Comparison of ENCODE assay signal across 12 mouse cellular contexts in the genomic region with DNA sequence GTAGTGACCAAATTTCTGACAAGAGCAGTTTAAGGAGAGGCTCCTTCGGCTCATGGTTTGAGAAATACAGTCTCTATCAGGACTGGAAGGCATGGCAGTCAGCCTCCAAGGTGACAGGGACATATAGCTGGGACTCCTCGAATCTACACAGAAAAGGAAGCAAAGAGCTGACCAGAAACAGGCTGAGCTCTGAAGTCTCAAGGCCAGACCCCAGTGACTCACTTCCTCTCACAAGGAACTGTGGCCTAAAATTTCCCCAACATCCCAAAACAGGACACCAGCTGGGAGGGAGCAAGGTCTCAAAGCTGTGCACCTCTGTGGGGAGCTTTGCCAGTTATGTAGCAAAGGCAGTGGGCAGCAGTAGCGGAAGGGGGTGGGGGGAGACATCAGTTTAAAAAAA.
A peak's percentile ranks its signal among the peaks of the same experiment; 100 is the strongest.
DNase-seq lines count a peak whose midpoint lies in the region; ATAC-seq and TF ChIP-seq lines count a peak whose summit lies in the region.
"Had no signal": no experiment of that assay in that cellular context is flagged by ENCODE, and none has a peak within 500 bp of the region (broad histone marks: within the 10 kb centered on the region; RNA-seq: fewer than 3 reads in every experiment).

No protein-coding gene starts in this region.

- intact Hi-C loops in gastrocnemius, postnatal 36 days (cut with DNase I): no loop called here

- H3K79me2 ChIP-seq in myocyte (ENCODE audit: control insufficient read depth, insufficient read depth): peaks cover 72% of the 10 kb centered on the region

- no peak overlapping the region for H3K4me2 ChIP-seq in heart, embryonic 11.5 days
- no peak overlapping the region for H3K4me2 ChIP-seq in midbrain, embryonic 14.5 days (ENCODE audit: low read length)
- no peak overlapping the region for H3K4me2 ChIP-seq in midbrain, embryonic 16.5 days (ENCODE audit: low read length)
- peak overlapping the region; percentile 31 for H3K4me2 ChIP-seq in myocyte (ENCODE audit: low read depth)

- H3K9ac ChIP-seq in heart, embryonic 11.5 days (ENCODE audit: low read depth, low read length): no peak overlapping the region
- no peak overlapping the region for H3K9ac ChIP-seq in midbrain, embryonic 14.5 days (replicated peaks; ENCODE audit: low read length)
- H3K9ac ChIP-seq in midbrain, embryonic 16.5 days (ENCODE audit: low read depth, low read length): no peak overlapping the region

- H3K27ac ChIP-seq in heart, embryonic 11.5 days (ENCODE audit: low read depth, low read length): no peak overlapping the region
- H3K27ac ChIP-seq in midbrain, embryonic 14.5 days (replicated peaks; ENCODE audit: low read depth, low read length): 0 out of 2 replicates have a peak overlapping the region, but pooled peaks have one; percentile 5
- H3K27ac ChIP-seq in midbrain, embryonic 16.5 days (ENCODE audit: low read length): no peak overlapping the region
- H3K27ac ChIP-seq: hindbrain, postnatal 0 days; limb, embryonic 10.5 days had no signal

- H3K4me3 ChIP-seq in heart, embryonic 11.5 days (ENCODE audit: low read depth, low read length): no peak overlapping the region
- no peak overlapping the region for H3K4me3 ChIP-seq in midbrain, embryonic 14.5 days (replicated peaks; ENCODE audit: low read depth, low read length)
- no peak overlapping the region for H3K4me3 ChIP-seq in midbrain, embryonic 16.5 days (ENCODE audit: low read depth, low read length)
- no peak overlapping the region for H3K4me3 ChIP-seq in myocyte
- H3K4me3 ChIP-seq: limb, embryonic 10.5 days had no signal

- TF ChIP-seq POLR2A in myocyte (IDR thresholded peaks at IDR 0.05; ENCODE audit: insufficient read length, low read depth): no peak

- no peaks in the 10 kb centered on the region for H3K9me3 ChIP-seq in heart, embryonic 11.5 days (replicated peaks; ENCODE audit: control insufficient read depth, low read length)
- no peaks in the 10 kb centered on the region for H3K9me3 ChIP-seq in midbrain, embryonic 14.5 days (ENCODE audit: control insufficient read depth, low read length)
- no peaks in the 10 kb centered on the region for H3K9me3 ChIP-seq in midbrain, embryonic 16.5 days (replicated peaks; ENCODE audit: control insufficient read depth, low read length, poor library complexity, severe bottlenecking)
- H3K9me3 ChIP-seq: limb, embryonic 10.5 days had no signal

- no peak overlapping the region for H3ac ChIP-seq in myocyte (ENCODE audit: control insufficient read depth, insufficient read length)

- no peaks in the 10 kb centered on the region for H3K27me3 ChIP-seq in heart, embryonic 11.5 days (ENCODE audit: control insufficient read depth, insufficient read depth, low read length)
- no peaks in the 10 kb centered on the region for H3K27me3 ChIP-seq in midbrain, embryonic 14.5 days (ENCODE audit: control insufficient read depth, insufficient read depth, low read length)
- H3K27me3 ChIP-seq in midbrain, embryonic 16.5 days (ENCODE audit: control insufficient read depth, insufficient read depth, low read depth, low read length): no peaks in the 10 kb centered on the region
- H3K27me3 ChIP-seq in myocyte (ENCODE audit: control insufficient read depth, insufficient read depth, insufficient read length): no peaks in the 10 kb centered on the region

- no peaks in the 10 kb centered on the region for H3K36me3 ChIP-seq in heart, embryonic 11.5 days (ENCODE audit: control insufficient read depth, insufficient read depth, low read length)
- H3K36me3 ChIP-seq in midbrain, embryonic 14.5 days (ENCODE audit: control insufficient read depth, insufficient read depth, low read length): no peaks in the 10 kb centered on the region
- H3K36me3 ChIP-seq in midbrain, embryonic 16.5 days (ENCODE audit: control insufficient read depth, insufficient read depth, low read length): no peaks in the 10 kb centered on the region
- H3K36me3 ChIP-seq in myocyte (ENCODE audit: control insufficient read depth, insufficient read depth): no peaks in the 10 kb centered on the region
- H3K36me3 ChIP-seq: limb, embryonic 10.5 days had no signal

- peak; percentile 25 to 51 for DNase-seq in heart, adult 9 months (ENCODE audit: low spot score in 2 of 2)
- DNase-seq in midbrain, embryonic 14.5 days: no peak
- no peak for DNase-seq in testis, postnatal 14 days (ENCODE audit: low spot score)
- no peak for DNase-seq in gastrocnemius, postnatal 36 days
- DNase-seq: lung, adult 18-20 months had no signal

- H3K4me1 ChIP-seq in heart, embryonic 11.5 days (ENCODE audit: control insufficient read depth, insufficient read depth, low read length): peaks cover 6% of the 10 kb centered on the region; the same call in 1 of the 2 replicates
- H3K4me1 ChIP-seq in midbrain, embryonic 14.5 days (ENCODE audit: control insufficient read depth, insufficient read depth, low read length): peaks cover 12% of the 10 kb centered on the region
- H3K4me1 ChIP-seq in midbrain, embryonic 16.5 days (ENCODE audit: control insufficient read depth, insufficient read depth, low read length): 0 out of 2 replicates have a peak, but pooled peaks cover 3% of the 10 kb centered on the region

- WGBS in heart, embryonic 11.5 days (ENCODE audit: insufficient replicate concordance): 38% methylated on average over 3 of the region's 3 CpGs
- 96% methylated on average over 3 of the region's 3 CpGs for WGBS in midbrain, embryonic 14.5 days
- WGBS in midbrain, embryonic 16.5 days: 91% methylated on average over 3 of the region's 3 CpGs

- ATAC-seq in heart, embryonic 11.5 days (replicated peaks; ENCODE audit: insufficient number of reproducible peaks, low FRiP score, low TSS enrichment): no peak
- no peak for ATAC-seq in midbrain, embryonic 14.5 days (ENCODE audit: low FRiP score, low TSS enrichment)
- ATAC-seq in midbrain, embryonic 16.5 days: no peak
- ATAC-seq in common myeloid progenitor, adult 5-6 weeks (replicated peaks; ENCODE audit: low read depth, poor library complexity, severe bottlenecking): peak; percentile 47
- ATAC-seq: CD4-positive, CD25-positive, alpha-beta regulatory T cell, adult 4 months; hindbrain, postnatal 0 days had no signal

TF ChIP-seq in myocyte, 11 proteins besides CTCF, POLR2A, EP300 and RAD21:
- TF ChIP-seq MAX (IDR thresholded peaks at IDR 0.05; ENCODE audit: low read depth) (no peak), POLR2AphosphoS2 (IDR thresholded peaks at IDR 0.05; ENCODE audit: insufficient read length, low read depth) (no peak), MYOG (IDR thresholded peaks at IDR 0.05; ENCODE audit: control insufficient read depth in 1 of 3, insufficient read depth in 1 of 3, insufficient read length in 2 of 3, low read depth in 2 of 3) (peak in 1 of 3 experiments; percentile 11), TCF12 (IDR thresholded peaks at IDR 0.05; ENCODE audit: insufficient read depth, poor library complexity, severe bottlenecking) (no peak), MYOD1 (IDR thresholded peaks at IDR 0.05; ENCODE audit: control insufficient read depth in 1 of 3, insufficient read length in 2 of 3, low read depth in 2 of 3) (peak in 1 of 3 experiments; percentile 27)
TF ChIP-seq in myocyte: peak in this region for 2.

Comparison
In these comparisons a context has a peak if more than half of its experiments do, and no peak if none do; other contexts are left out.
1. DNase-seq: peak in heart, adult 9 months (2 of 2); none in midbrain, embryonic 14.5 days (single experiment), testis, postnatal 14 days (single experiment) and gastrocnemius, postnatal 36 days (0 of 2).